Mouse (Mus musculus) megakaryocyte, embryonic 14.5 days (primary cell): ENCODE data around the gene 4921509C19Rik.
"Not testable (repeated sequence)": the region's sequence is repeated elsewhere in the genome, so short reads cannot be mapped to it uniquely, and the experiment has no call there.

Experiments
- FLI1 ChIP-seq: IDR thresholded peaks from 2 replicates; pipeline ENCODE4 v1.6.1; 2012; ENCODE audit warnings: low read length, inconsistent platforms, mixed read lengths
- GATA1 ChIP-seq: IDR thresholded peaks from 3 replicates; pipeline ENCODE4 v1.6.1; 2012; ENCODE audit warnings: mixed read lengths, low read length, inconsistent platforms, borderline replicate concordance

GRCm38 (mm10) chr2:151476053-151476452 is at the start of gene 4921509C19Rik:
- not testable (repeated sequence) for TF ChIP-seq FLI1, GATA1
